Mouse (Mus musculus) neural tube, embryonic 14.5 days (tissue): ENCODE measurements around the gene Rasip1. TPM values are rescaled to one million over a fixed set of nuclear protein-coding genes. Genes with fewer than 3 reads are reported as not detected.
A peak's percentile ranks its signal among the peaks of the same experiment; 100 is the strongest.

ENCODE experiments used
- ATAC-seq: fragments of 200-750 bp; cut with Nextera tagmentation; 2 replicates; pipeline ENCODE4 v1.8.0; 2017; ENCODE audit warnings: low read depth, mild to moderate bottlenecking, moderate TSS enrichment, moderate library complexity
- H3K27ac ChIP-seq: fragments of 300-500 bp; sonication (generic); 2 replicates; pipeline ENCODE4 v1.5.1; 2014; ENCODE audit warnings: low read depth, mild to moderate bottlenecking, control low read depth, low read length, moderate library complexity, mixed read lengths
- H3K27me3 ChIP-seq: fragments of 300-500 bp; sonication (generic); 2 replicates; pipeline ENCODE4 v1.6.1; 2014; ENCODE audit warnings: low read length; ENCODE audit not compliant: control insufficient read depth, insufficient read depth
- H3K36me3 ChIP-seq: fragments of 300-500 bp; sonication (generic); 2 replicates; pipeline ENCODE4 v1.6.1; 2014; ENCODE audit warnings: low read length, mixed read lengths; ENCODE audit not compliant: control insufficient read depth, insufficient read depth
- H3K4me1 ChIP-seq: fragments of 300-500 bp; sonication (generic); 2 replicates; pipeline ENCODE4 v1.6.1; 2014; ENCODE audit warnings: low read length; ENCODE audit not compliant: control insufficient read depth, insufficient read depth
- H3K4me2 ChIP-seq: fragments of 300-500 bp; sonication (generic); 2 replicates; pipeline ENCODE4 v1.6.1; 2014; ENCODE audit warnings: mild to moderate bottlenecking, low read depth, low read length, control low read depth
- H3K4me3 ChIP-seq: fragments of 300-500 bp; sonication (generic); 2 replicates; pipeline ENCODE4 v1.5.1; 2014; ENCODE audit warnings: low read depth, low read length, control low read depth, mixed read lengths
- H3K9ac ChIP-seq: fragments of 300-500 bp; sonication (generic); replicated peaks from 2 replicates; pipeline ENCODE4 v1.6.1; 2014; ENCODE audit warnings: low read depth, mild to moderate bottlenecking, control low read depth, low read length, mixed read lengths
- H3K9me3 ChIP-seq: fragments of 300-500 bp; sonication (generic); 2 replicates; pipeline ENCODE4 v1.6.1; 2016; ENCODE audit warnings: low read length; ENCODE audit not compliant: control insufficient read depth
- WGBS: fragments of 180-500 bp; shearing (Covaris S2); extraction: QIAGEN DNeasy Blood & Tissue Kit; methylation state at CpG from one replicate; pipeline ENCODE4 v1.1.7; 2014; 5-methylcytosine and 5-hydroxymethylcytosine counted together
- polyA plus RNA-seq: library from polyadenylated mRNA; unstranded; fragments of >200 nt; fragmentation: Nextera tagmentation; extraction: Ambion mirVana; gene quantifications from 2 replicates; pipeline ENCODE4 v1.2.1, GENCODE M21; 2014

The Rasip1 gene
- polyA plus RNA-seq, 1 experiment from 2014 or later = 12.8 TPM

DNA sequence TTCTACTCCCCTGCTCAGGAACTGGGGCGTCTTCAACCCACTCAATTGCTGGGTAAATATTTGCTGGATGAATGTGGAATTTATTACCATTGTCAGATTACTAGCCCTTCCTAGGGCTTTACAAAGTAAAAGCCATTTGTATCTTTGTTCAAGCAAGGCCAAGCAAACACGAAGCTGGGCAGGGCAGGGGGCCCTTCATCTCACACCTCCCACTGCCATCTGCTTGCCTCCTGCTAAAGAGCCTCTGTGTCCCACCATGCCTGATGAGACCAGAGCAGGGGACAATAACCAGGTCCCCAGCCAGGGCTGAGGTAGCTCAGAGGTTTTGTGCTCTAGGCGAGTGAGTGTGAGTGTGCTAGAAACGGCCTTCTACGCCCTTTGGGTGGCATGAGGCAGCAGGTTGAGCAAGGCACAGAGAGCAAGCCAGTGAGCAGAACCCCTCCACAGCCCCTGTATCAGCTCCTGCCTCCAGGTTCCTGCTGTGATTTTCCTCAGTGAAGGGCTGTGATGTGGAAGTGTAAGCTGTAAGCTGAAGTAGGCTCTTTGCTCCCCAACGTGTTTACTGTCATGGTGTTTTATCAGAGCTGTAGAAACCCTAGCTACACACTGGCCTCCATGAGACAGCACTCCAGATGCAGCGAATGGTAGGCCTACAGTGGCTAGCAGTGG is 50.5 kb downstream of the Rasip1 start:
- H3K9ac ChIP-seq = no peak overlapping the region
- no peak overlapping the region for H3K4me2 ChIP-seq
- ATAC-seq = no peak
- no peaks in the 10 kb centered on the region for H3K9me3 ChIP-seq
- no peak overlapping the region for H3K27ac ChIP-seq
- no peak overlapping the region for H3K4me3 ChIP-seq
- 82% methylated on average over 7 of the region's 7 CpGs for WGBS
- no peaks in the 10 kb centered on the region for H3K36me3 ChIP-seq
- no peaks in the 10 kb centered on the region; the same call in 1 of the 2 replicates for H3K4me1 ChIP-seq
- no peaks in the 10 kb centered on the region for H3K27me3 ChIP-seq

GRCm38 (mm10) chr7:45678513-45678912 is 51.2 kb downstream of the Rasip1 start:
- Histone ChIP-seq H3K27me3 (no peaks in the 10 kb centered on the region), H3K27ac (no peak overlapping the region), H3K4me2 (no peak overlapping the region), H3K9ac (no peak overlapping the region), H3K4me3 (no peak overlapping the region), H3K4me1 (no peaks in the 10 kb centered on the region; the same call in 1 of the 2 replicates), H3K36me3 (no peaks in the 10 kb centered on the region), H3K9me3 (no peaks in the 10 kb centered on the region)
- ATAC-seq = no peak
- 92% methylated on average over 14 of the region's 14 CpGs for WGBS

GRCm38 (mm10) chr7:45679966-45680621 is 52.8 kb downstream of the Rasip1 start:
- Histone ChIP-seq H3K27ac (no peak overlapping the region), H3K27me3 (no peaks in the 10 kb centered on the region), H3K4me2 (no peak overlapping the region), H3K4me1 (no peaks in the 10 kb centered on the region; the same call in 1 of the 2 replicates), H3K9ac (no peak overlapping the region), H3K36me3 (no peaks in the 10 kb centered on the region), H3K4me3 (no peak overlapping the region), H3K9me3 (no peaks in the 10 kb centered on the region)
- 77% methylated on average over 14 of the region's 14 CpGs for WGBS
- ATAC-seq = no peak

DNA sequence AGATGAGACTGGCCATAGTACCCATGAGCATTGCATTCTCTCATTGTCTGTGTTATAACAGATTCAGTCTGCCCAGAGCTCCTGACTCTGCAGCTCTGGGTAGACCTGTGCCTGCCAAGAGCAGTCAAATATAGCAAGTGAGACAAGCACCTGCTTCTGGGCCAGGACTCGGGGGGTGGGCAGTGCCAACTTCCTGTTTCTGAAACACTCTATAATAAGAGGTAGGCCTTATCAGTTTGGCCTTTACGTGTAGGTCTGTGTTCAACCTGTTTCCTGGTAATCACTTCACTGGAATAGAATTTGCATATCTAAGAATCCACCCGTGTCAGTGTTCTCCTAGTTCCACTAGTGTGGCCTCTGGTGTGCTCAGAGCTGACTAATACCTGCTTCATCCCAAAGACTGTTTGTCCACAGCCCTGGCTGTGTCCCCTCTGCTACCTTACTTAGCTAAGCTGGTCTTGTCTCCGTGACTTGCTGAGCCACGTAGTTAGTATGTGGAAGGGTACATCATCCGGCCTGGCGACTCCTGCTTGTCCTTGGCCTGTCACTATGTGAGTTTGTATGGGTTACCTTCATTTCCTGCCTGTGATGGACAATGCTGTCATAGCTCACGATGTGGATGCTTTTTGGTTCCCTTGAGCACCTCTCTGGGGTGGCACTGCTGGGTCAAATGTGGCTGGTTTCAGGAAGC is 53.9 kb downstream of the Rasip1 start:
- no peaks in the 10 kb centered on the region; the same call in 1 of the 2 replicates for H3K4me1 ChIP-seq
- H3K27ac ChIP-seq = no peak overlapping the region
- no peaks in the 10 kb centered on the region for H3K9me3 ChIP-seq
- H3K4me2 ChIP-seq = no peak overlapping the region
- H3K9ac ChIP-seq = no peak overlapping the region
- no peak for ATAC-seq
- no peak overlapping the region for H3K4me3 ChIP-seq
- 88% methylated on average over 8 of the region's 8 CpGs for WGBS
- no peaks in the 10 kb centered on the region for H3K36me3 ChIP-seq
- H3K27me3 ChIP-seq = no peaks in the 10 kb centered on the region

GRCm38 (mm10) chr7:45682144-45683126 is 55.1 kb downstream of the Rasip1 start:
- H3K27me3 ChIP-seq = no peaks in the 10 kb centered on the region
- no peaks in the 10 kb centered on the region for H3K9me3 ChIP-seq
- H3K4me2 ChIP-seq = peak overlapping the region; percentile 23
- ATAC-seq = peak; percentile 64; the same call in 1 of the 2 replicates
- H3K36me3 ChIP-seq = no peaks in the 10 kb centered on the region
- no peak overlapping the region for H3K4me3 ChIP-seq
- no peaks in the 10 kb centered on the region; the same call in 1 of the 2 replicates for H3K4me1 ChIP-seq
- 30% methylated on average over 14 of the region's 14 CpGs for WGBS
- H3K27ac ChIP-seq = no peak overlapping the region
- H3K9ac ChIP-seq = no peak overlapping the region

GRCm38 (mm10) chr7:45683396-45684050 is 56.2 kb downstream of the Rasip1 start, which contains the start of gene Ntn5:
Gene Ntn5, plus strand, starts transcription at chr7:45684022.
- Histone ChIP-seq H3K4me2 (no peak within 1 kb of the TSS), H3K4me3 (no peak within 1 kb of the TSS), H3K36me3 (no peaks in the 10 kb centered on the region), H3K9me3 (no peaks in the 10 kb centered on the region), H3K27ac (no peak within 1 kb of the TSS), H3K4me1 (no peaks in the 10 kb centered on the region; the same call in 1 of the 2 replicates), H3K27me3 (no peaks in the 10 kb centered on the region), H3K9ac (no peak within 1 kb of the TSS)
- 83% methylated on average over 7 of the region's 7 CpGs for WGBS
- ATAC-seq = no peak

GRCm38 (mm10) chr7:45685811-45686210 is 58.5 kb downstream of the Rasip1 start:
- H3K9me3 ChIP-seq = no peaks in the 10 kb centered on the region
- 56% methylated on average over 10 of the region's 10 CpGs for WGBS
- no peak for ATAC-seq
- no peak overlapping the region for H3K4me2 ChIP-seq
- no peak overlapping the region for H3K4me3 ChIP-seq
- H3K27me3 ChIP-seq = no peaks in the 10 kb centered on the region
- H3K9ac ChIP-seq = no peak overlapping the region
- H3K36me3 ChIP-seq = no peaks in the 10 kb centered on the region
- H3K27ac ChIP-seq = no peak overlapping the region
- H3K4me1 ChIP-seq = no peaks in the 10 kb centered on the region; the same call in 1 of the 2 replicates

DNA sequence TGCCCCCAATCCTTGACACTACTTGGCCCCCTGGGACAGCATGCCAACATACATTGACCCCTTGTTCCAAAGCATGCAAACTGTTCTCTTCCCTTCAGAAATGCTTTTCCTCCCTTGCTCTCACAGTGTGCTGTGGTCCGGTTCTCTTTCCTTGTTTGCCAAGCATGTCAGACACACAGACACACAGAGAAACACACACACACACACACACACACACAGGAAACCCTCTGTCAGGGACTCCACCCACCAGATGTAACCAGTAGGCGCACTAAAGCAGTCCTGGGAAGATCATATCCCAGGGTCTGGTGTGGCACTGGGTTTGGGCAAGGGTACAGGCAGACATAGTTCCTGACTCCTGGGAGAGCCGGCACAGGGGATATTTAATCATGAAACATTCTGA is 59.6 kb downstream of the Rasip1 start:
- H3K4me2 ChIP-seq = no peak overlapping the region
- no peaks in the 10 kb centered on the region for H3K27me3 ChIP-seq
- H3K4me1 ChIP-seq = no peaks in the 10 kb centered on the region; the same call in 1 of the 2 replicates
- 59% methylated on average over 3 of the region's 3 CpGs for WGBS
- H3K4me3 ChIP-seq = no peak overlapping the region
- no peak for ATAC-seq
- no peak overlapping the region for H3K27ac ChIP-seq
- H3K9ac ChIP-seq = no peak overlapping the region
- H3K9me3 ChIP-seq = no peaks in the 10 kb centered on the region
- H3K36me3 ChIP-seq = no peaks in the 10 kb centered on the region
